Mouse (Mus musculus) erythroblast, embryonic 14.5 days (primary cell): ENCODE data around the gene Gm49721. TPM values are rescaled to one million over a fixed set of nuclear protein-coding genes. Genes with fewer than 3 reads are reported as not detected.
"Not testable (repeated sequence)": the region's sequence is repeated elsewhere in the genome, so short reads cannot be mapped to it uniquely, and the experiment has no call there.

Experiments
- H3K27me3 ChIP-seq: 2 replicates; pipeline ENCODE4 v1.6.1; 2012; ENCODE audit warnings: inconsistent platforms; ENCODE audit not compliant: control insufficient read depth
- H3K36me3 ChIP-seq: 2 replicates; pipeline ENCODE4 v1.6.1; 2012; ENCODE audit warnings: mild to moderate bottlenecking, inconsistent platforms; ENCODE audit not compliant: control insufficient read depth
- H3K4me1 ChIP-seq: 2 replicates; pipeline ENCODE4 v1.6.1; 2012; ENCODE audit warnings: inconsistent platforms; ENCODE audit not compliant: control insufficient read depth
- H3K4me3 ChIP-seq: replicated peaks from 2 replicates; pipeline ENCODE3; 2012; ENCODE audit warnings: moderate library complexity, mild to moderate bottlenecking, inconsistent platforms
- H3K9me3 ChIP-seq: 2 replicates; pipeline ENCODE4 v1.6.1; 2012; ENCODE audit warnings: low read length, inconsistent platforms, mixed read lengths; ENCODE audit not compliant: control insufficient read depth
- polyA plus RNA-seq: library from polyadenylated mRNA; stranded (reverse); fragments of >175 nt; gene quantifications from 2 replicates; pipeline ENCODE4 v1.2.3, GENCODE M21; 2012

Gene Gm49721
- polyA plus RNA-seq, 1 experiment: not detected

GRCm38 (mm10) chr17:7005646-7006045 is 26.9 kb downstream of the Gm49721 start:
- not testable (repeated sequence) for H3K4me1 ChIP-seq, H3K27me3 ChIP-seq, H3K4me3 ChIP-seq

GRCm38 (mm10) chr17:7008885-7009284 is 30.2 kb downstream of the Gm49721 start:
- not testable (repeated sequence) for H3K36me3 ChIP-seq, H3K27me3 ChIP-seq, H3K4me3 ChIP-seq

More at GRCm38 (mm10) chr17:7005646-7006045, 26.9 kb downstream of the Gm49721 start:
- not testable (repeated sequence) for H3K36me3 ChIP-seq, H3K9me3 ChIP-seq

DNA sequence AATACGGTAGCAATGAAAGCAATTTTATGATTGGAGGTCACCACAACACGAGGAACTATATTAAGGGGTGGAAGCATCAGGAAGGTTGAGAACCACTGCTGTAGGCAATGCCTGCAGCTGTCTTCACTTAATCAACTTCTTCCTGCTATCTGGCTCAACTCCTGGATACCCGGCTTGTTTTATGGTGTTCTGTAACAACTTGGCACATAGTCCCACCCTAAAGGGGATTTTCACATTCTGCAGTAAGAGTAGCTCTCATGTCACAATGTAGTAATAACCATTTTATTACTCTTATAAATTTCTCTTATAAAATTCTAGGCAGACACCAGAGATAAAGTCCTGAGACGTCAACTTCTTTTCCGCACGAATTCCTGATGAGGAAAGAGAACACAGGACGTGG is 30.7 kb downstream of the Gm49721 start:
- H3K4me1 ChIP-seq, H3K27me3 ChIP-seq, H3K9me3 ChIP-seq, H3K36me3 ChIP-seq, H3K4me3 ChIP-seq: not testable (repeated sequence)

More at GRCm38 (mm10) chr17:7008885-7009284, 30.2 kb downstream of the Gm49721 start:
- not testable (repeated sequence) for H3K4me1 ChIP-seq, H3K9me3 ChIP-seq

GRCm38 (mm10) chr17:7009901-7010300 is 31.2 kb downstream of the Gm49721 start:
- not testable (repeated sequence) for H3K4me1 ChIP-seq, H3K36me3 ChIP-seq, H3K27me3 ChIP-seq, H3K4me3 ChIP-seq, H3K9me3 ChIP-seq

DNA sequence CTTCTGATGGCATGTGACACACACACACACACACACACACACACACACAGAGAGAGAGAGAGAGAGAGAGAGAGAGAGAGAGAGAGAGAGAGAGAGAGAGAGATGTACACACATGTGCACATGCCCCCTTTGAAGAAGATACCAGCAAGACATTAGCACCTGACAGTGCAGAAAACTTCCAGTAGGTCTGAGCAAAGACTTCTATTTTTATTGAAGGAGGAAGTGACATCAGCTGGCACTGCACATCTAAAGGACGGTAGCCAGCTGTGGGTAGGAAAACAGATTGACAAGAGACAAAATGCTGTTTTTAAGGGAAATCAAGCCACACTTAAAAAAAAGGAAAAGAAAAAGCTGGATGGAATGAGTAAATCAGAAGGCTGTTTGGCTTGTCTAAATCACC is 35.5 kb downstream of the Gm49721 start:
- not testable (repeated sequence) for H3K36me3 ChIP-seq, H3K4me3 ChIP-seq, H3K9me3 ChIP-seq, H3K4me1 ChIP-seq, H3K27me3 ChIP-seq

DNA sequence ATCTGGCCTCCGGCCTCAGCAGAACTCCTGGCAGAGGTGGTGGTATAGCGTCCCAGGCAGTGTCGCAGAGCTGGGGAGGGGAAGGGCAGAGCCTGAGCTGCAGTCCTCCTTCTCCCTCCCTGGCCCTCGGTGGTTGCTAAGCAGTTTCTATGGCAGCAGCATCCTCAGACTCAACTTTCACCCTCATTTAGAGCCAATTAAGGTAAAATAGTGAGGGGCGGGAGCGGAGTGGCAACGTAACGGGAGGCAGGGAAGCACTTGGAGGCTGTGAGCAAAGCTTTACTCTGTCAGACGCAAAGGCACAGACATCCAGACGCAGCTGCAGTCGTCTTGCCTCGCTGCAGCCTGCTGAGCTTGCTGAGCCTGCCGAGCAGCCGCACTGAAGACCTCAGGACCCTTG is 46.6 kb downstream of the Gm49721 start, which contains the start of gene Gm1604a:
Gene Gm1604a, plus strand, starts transcription at position 312 of the 400 bp plus-strand sequence.
- not testable (repeated sequence) for H3K27me3 ChIP-seq, H3K9me3 ChIP-seq, H3K4me3 ChIP-seq, H3K36me3 ChIP-seq, H3K4me1 ChIP-seq

- H3K36me3 ChIP-seq, H3K27me3 ChIP-seq, H3K4me3 ChIP-seq, H3K9me3 ChIP-seq, H3K4me1 ChIP-seq: not testable (repeated sequence)
These were observed 47.2 kb downstream of the Gm49721 start for GRCm38 (mm10) chr17:7025764-7026346.

GRCm38 (mm10) chr17:7030204-7030603 is 51.5 kb downstream of the Gm49721 start:
- not testable (repeated sequence) for H3K36me3 ChIP-seq, H3K4me3 ChIP-seq, H3K9me3 ChIP-seq, H3K27me3 ChIP-seq, H3K4me1 ChIP-seq

- H3K27me3 ChIP-seq, H3K9me3 ChIP-seq, H3K36me3 ChIP-seq, H3K4me3 ChIP-seq, H3K4me1 ChIP-seq: not testable (repeated sequence)
These were observed 52.0 kb downstream of the Gm49721 start for GRCm38 (mm10) chr17:7030622-7031174.

- H3K27me3 ChIP-seq, H3K9me3 ChIP-seq, H3K4me3 ChIP-seq, H3K4me1 ChIP-seq, H3K36me3 ChIP-seq: not testable (repeated sequence)
These were observed 54.8 kb downstream of the Gm49721 start for GRCm38 (mm10) chr17:7033192-7034166.

DNA sequence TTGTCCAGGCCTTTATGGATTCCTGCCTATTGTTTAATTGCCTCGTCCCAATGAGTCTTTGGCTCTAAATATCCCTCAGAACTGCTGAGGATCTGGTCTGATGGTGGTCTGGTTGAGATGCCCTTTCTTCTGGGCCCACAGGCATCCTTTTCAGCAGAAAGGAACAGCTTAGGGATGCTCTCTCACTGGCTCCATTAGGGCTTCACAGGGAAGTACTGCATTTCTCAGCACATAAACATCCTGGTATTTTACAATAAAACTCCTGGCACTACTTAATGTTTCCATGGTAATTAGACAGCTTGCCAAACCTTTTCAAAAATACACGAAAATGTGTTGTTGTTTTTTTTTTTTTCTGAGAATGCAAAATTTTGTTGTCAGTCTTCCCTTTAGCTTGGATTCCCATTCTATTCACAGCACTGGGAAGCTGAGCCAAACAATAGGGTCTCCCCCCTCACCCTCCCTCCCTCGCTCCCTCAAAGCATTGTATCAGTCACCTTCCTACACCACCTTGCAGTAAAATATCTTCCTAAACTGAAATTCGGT is 90.4 kb downstream of the Gm49721 start:
- not testable (repeated sequence) for H3K4me1 ChIP-seq, H3K9me3 ChIP-seq, H3K36me3 ChIP-seq, H3K4me3 ChIP-seq, H3K27me3 ChIP-seq

- not testable (repeated sequence) for H3K27me3 ChIP-seq, H3K4me1 ChIP-seq, H3K4me3 ChIP-seq, H3K9me3 ChIP-seq, H3K36me3 ChIP-seq
These were observed 91.0 kb downstream of the Gm49721 start for GRCm38 (mm10) chr17:7069561-7070240.

GRCm38 (mm10) chr17:7074494-7074893 is 95.8 kb downstream of the Gm49721 start:
- H3K4me3 ChIP-seq, H3K27me3 ChIP-seq, H3K36me3 ChIP-seq, H3K9me3 ChIP-seq, H3K4me1 ChIP-seq: not testable (repeated sequence)

GRCm38 (mm10) chr17:7075519-7075918 is 96.8 kb downstream of the Gm49721 start:
- H3K4me3 ChIP-seq, H3K9me3 ChIP-seq, H3K27me3 ChIP-seq, H3K36me3 ChIP-seq, H3K4me1 ChIP-seq: not testable (repeated sequence)
